Mouse (Mus musculus) forelimb bud, embryonic 11.5 days (tissue): ENCODE data around the gene Ric1.
"Not testable (repeated sequence)": the region's sequence is repeated elsewhere in the genome, so short reads cannot be mapped to it uniquely, and the experiment has no call there.

ENCODE experiments used
- DNase-seq: peaks from one replicate; pipeline ENCODE4 v3.0.0-alpha.2; 2012; ENCODE audit warnings: low read depth, low spot score

Gene Ric1

DNA sequence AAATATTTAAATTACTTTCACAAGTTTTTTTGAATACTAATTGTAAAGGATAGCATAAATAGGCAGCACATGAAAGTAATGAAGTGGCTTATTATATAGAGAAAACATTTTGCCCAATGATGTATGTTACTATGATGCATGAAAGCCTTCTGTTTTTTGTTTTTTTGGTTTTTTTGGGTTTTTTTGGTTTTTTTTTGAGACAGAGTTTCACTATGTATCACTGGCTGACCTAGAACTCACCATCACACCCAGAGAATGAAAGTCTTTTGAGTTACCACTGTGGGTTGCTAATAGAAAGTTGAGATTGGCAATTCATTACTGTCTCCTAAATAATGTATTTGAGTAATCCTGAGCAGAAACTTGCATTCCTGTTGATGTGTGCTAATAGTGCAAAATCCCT, 4.8 kb downstream of the Ric1 start:
- DNase-seq: no peak

DNA sequence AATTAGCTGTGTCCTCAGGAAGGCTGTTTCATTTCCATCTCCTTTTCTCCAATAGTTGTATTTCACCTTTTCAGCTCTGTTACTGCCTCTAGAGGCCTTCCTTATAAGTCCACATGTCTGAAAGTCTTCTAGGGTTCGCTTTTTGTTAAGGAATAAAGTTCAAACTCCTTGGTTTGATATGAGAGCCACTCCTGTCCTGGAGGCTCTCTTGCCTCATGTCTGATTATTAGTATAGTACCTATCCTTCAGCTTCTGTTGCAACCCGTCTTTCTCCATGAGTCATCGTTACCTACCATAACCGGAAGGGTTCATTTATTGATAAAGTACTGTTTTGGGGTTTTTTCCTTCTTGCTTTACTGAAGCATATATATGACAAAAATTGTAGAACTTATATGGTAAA, 5.2 kb downstream of the Ric1 start:
- no peak for DNase-seq

DNA sequence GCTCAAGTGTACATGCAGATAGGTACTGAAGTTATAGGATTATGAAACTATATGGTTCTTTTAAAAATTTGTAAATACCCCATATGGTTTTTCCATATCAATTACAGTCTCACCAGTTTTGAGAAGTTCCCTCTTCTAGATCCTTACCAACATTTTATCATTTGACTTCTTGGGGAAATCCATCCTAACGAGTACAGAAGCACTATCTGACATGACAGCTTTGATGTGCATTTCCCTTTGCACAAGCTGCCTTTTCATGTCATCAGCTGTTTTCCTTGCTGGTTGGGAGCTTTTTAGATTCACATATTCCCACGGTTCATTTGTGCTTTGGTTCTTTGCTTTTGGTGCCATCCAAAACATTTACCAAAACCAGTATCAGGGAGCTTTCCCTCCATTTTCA, 6.5 kb downstream of the Ric1 start:
- no peak for DNase-seq

DNA sequence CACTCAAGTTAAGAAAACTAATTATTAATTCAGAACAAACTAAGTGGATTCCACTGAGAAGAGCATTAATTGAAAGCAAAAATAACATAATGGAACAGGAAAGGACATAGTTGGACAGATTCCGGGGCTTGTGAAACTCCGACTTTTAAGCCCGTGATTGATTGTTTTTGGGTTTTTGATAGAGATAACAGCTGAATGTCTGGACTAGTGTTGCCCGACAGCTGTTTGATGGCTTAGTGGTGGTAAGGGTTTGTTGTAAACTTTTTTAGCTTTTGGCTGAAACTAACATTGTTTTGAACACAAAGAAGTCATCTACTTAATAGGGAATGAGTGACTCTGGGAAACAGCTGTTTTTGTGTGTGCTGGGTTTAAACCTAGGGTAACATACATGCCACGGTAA, 11.9 kb downstream of the Ric1 start:
- no peak for DNase-seq

DNA sequence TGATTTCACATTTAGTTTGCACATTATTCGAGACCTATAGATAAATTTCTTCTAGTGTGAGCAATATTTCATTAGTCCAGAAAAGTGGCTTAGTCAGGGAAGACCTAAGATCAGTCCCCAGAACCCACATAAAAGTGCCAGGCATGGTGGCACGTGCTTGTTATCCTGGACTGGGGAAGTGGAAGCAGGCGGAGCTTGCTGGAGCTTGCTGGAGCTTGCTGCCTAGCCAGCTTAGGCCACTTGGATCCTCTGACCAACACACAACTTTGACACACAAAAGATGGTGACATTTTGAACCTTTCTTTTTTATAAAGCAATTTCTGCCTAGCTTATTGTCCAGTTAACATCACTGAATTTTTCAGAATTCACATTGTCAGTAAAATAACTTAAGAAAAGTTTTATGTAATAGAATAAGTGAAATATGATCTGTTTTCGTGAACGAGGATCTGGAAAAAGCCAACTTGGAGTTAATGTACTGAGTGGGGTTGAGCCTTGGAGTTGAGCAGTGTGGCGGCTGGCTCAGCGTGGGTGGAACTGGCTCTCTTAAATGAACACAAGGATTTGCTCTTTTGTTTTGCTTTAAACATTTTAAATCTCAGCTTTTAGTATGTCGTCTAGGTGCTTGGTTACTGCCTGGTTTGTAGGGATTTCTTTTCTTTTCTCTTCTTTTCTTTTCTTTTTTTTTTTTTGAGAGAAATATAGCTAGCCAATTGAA, 20.3 kb downstream of the Ric1 start:
- no peak for DNase-seq

DNA sequence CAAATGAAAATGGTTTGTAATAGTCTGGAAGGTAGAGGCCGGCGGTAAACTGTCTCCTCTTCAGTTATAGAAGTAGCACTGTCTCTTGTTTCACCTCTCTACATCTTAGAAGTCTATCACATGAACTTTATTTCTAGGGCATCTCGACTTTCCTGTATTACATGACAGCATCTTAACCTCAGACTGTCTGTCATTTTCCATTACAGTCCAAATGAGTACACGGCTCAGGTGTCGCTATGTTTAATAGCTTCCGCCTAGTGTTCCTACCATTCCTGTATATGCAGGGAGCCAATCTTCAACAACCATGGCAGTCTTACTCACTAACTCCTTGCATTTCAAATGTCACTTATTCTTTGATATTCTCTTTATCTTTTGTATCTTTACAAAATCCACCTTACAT, 21.9 kb downstream of the Ric1 start:
- no peak for DNase-seq

DNA sequence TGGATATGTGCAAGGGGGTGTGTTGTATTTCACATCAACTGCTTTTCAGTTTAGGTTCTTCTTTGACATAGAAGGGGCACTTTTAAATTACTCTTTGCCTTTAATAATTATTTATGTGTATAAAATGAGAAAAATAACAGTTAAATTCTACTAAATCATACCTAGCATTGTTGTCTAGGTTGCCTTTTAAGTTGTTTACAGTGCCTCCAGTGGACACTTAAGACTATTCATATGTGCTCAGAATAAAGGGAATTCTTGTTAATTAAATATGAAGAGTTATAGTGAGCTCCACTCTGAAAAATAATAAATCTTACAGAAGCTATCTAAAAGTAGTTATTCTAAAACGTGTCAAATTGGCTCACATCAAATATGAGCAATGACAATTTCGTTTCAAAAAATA, 28.5 kb downstream of the Ric1 start:
- no peak for DNase-seq

DNA sequence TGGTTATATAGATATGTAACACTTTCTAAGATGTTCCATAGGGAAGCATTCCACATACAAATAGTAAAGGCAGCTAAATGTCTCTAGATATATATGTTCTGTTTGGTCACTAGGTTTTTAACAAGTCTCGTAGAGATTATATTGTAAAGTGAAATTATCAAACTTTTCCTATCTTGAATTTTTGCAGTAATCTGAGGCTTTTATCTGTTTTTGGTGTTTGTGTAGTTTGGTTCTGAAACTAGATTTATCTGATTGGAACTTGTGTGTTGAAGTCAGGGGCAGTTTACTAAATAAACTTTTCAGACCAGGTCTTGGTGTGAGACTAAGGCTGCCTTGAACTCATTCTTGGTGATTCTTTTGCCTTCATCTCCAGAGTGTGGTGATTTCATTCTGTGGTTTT, 29.0 kb downstream of the Ric1 start:
- DNase-seq: no peak

DNA sequence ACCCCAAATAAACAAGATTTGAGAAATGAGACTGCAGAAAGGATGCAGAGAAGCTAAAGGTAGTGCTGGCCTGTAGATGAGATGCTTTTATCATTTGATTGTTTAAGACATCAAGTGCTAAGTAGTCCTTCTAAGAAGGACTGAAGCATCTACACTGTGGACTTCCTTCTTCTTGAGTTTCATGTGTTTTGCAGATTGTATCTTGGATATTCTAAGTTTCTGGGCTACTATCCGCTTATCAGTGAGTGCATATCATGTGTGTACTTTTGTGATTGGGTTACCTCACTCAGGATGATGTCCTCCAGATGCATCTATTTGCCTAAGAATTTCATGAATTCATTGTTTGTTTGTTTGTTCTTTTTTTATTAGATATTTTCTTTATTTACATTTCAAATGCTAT, 29.9 kb downstream of the Ric1 start:
- DNase-seq: not testable (repeated sequence)

DNA sequence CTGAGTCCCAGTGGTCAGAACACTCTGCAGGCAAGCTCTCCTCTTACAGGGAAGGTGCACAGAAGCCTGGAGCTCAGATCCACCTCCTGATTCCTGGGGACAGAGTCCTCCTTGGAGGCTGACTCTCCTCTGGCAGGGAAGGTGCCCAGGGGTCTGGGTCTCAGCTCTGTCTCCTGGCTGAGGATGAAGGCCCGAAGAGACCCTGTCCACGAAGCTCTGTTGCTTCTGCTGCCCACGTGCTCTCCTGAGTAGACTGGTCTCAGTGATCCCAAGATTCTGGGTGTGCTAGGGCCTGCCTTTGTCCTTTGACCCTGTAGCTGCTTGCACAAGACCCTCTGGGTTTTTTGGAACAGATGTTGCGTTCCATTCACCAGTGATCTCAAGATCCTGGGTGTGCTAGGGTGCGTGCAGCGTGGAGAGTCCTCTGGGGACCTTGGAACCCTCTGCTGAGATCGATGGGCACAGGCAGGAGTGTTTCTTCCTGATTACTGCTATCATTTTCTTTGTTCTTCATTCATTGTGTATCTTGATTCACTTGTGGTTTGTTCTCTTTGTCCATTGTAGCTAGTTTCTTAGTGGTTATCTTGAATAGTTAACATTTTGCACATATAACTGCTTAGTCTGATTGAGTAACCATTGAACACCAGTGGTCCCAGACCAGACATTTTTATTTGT, 35.2 kb downstream of the Ric1 start:
- not testable (repeated sequence) for DNase-seq

DNA sequence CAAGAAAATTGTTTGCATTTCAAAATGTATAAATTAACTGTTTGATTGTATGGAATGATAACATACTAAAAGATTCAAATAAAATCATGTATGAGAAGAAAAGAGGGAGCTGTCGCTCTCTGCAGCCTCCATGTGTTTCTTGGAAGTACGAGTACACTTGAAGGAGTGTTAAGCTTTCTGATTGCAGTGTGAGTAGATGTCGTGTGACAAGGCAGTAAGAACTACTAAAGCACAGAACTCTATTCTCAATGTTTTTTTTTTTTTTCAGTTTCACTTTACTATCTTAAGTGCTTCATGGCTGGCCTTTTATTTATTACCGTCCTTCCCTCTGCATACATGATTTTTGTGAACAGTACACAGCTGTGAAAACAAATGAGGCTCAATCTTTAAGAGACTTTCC, 40.1 kb downstream of the Ric1 start:
- no peak for DNase-seq

DNA sequence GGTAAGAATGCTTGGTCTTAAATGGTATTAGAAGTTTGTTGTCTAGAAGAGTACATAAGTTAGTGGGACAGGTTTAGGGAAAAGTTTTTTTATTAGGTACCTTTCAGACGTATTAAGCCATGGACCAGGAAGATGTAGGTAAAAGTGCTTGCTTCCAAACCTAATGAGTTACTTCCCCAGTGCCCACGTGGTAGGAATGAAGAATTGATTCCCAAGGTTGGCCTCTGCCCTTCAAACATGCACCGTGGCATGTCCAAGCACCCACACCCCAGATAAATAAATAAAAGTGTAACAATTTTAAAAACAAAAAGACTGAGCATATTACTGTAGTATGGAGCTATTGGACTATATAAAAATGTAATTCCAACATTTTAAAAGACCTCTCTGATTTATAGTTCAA, 40.5 kb downstream of the Ric1 start:
- DNase-seq: no peak

DNA sequence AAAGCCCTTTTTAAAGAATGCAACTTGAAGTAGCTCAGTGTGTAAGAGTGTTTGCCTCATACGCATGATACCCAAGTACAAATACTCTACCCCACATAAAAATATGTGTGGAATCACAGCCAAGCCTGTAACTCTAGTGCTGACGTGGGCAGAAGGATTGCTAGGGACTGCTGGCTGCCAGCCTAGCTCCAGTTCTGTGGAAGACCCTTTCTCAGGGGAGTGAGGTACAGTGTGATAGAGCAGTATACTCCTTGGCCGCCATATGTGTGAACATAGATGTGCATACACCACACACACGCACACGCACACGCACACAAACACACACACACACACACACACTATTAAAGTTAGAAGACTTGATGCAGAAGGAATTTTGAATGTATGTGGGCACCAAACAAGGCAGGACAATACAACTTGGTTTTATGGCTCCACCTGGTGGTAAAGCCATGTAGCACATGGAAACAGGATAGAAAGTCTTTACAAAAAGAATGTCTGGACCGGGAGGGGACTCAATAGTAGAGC, 41.2 kb downstream of the Ric1 start:
- peak; percentile 64 for DNase-seq

DNA sequence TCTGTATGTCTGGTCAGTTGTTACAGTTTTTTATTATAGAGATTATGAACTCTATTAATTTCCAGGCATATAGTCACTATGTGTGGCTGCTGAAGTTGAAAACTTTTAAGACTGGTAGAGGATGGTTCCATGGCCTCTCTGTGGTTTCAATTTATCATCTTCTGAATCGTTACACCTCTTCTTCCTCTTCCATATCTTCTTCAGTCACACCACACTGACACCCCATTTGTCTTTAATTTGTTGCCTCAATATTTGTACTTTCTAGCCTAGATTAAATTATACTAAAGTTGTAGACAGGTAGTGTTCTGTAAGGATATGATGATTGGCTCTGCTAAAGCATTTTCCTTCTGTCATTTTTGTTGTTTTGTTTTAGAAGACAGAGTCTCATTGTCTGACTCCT, 44.4 kb downstream of the Ric1 start:
- no peak for DNase-seq

DNA sequence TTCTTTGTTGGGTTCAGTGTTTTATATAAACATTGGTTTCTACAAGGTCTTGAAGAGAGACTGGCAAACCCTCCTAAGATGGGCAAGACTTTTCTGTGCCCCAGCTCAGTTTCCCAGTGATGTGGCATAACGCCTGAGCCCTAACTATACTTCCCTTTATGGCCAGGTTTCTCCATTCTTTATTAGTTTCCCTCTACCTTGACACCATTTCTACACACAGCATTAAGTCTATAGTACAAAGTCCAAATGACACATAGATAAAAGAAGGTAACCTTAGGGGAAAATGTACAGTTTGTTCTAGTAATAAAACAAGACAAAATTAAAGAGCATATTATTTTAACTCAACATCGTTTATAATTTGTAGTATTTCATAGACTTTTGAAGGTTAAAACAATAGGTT, 60.4 kb downstream of the Ric1 start:
- DNase-seq: no peak

DNA sequence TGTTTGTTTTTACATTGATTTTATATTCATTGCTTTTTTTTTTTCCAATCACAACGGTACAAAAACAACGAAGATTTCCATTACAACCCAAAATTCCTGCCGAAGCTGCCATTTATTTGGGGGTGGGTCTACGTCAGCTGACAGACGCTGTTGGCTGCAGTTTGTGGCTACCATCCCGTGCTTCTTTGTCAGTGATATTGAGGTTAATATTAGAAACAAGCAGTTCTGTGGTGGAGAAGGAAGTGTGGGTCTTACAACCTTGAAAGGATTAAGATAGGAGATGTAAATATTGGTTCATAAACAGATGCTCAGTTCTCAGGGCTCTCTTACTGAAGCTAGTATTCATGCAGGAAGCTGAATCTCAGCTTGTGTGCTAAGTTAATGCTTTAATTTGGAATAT, 61.7 kb downstream of the Ric1 start:
- DNase-seq: no peak

DNA sequence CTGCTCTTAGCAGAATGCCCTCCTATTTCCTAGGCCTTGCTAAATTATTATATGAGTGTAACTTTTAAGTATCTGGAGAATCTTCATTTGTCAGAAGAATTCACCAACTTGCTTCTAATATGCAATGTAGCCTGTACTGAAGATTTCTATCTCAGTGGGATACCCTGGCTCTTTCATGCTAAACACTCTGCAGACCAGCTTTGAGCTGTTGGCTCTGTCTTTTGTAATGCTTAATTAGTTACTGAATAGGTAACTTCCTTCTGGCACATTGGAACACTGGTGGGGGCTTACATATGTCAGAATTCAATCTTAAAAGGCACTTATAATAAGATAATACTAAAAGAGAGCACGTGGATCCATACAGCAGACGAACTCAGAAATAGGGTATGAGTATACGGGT, 71.7 kb downstream of the Ric1 start:
- DNase-seq: not testable (repeated sequence)

DNA sequence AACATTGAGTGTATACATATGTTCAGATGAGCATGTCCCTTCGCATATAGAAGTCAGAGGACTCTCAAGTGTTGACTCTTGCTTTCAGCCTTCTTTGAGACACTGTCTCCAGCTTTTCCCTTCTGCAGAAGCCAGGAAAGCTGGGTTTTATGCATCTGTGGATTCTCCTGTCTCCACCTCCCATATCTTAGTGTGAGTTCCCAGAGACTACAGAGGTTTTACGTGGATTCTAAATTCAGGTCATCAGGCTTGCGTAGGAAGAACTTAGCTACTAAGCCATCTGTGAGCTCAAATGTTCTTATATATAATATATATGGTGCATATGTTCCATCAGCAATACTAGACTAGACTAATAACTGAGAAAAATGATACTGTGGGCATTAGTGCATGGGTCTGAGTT, 74.2 kb downstream of the Ric1 start:
- no peak for DNase-seq

DNA sequence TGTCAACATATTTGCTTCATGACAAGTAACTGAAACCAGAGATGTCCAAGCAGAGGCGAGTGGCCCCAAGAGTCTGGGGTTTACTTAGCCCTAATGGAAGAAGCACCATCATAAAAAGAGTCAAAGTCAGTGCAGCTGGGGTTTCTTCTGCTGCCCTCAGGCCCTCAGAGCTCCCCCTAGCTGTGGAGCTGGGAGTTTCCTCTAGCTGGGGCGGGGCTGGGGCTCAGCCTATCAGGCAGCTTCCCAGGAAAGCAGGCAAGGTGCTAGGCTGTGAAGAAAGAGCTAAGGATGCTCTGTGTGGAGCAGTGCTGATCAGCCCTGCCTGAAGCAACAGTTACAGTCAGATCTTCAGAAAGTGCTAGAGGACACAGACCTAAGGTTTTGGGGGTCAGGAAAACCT, 74.9 kb downstream of the Ric1 start:
- no peak for DNase-seq

DNA sequence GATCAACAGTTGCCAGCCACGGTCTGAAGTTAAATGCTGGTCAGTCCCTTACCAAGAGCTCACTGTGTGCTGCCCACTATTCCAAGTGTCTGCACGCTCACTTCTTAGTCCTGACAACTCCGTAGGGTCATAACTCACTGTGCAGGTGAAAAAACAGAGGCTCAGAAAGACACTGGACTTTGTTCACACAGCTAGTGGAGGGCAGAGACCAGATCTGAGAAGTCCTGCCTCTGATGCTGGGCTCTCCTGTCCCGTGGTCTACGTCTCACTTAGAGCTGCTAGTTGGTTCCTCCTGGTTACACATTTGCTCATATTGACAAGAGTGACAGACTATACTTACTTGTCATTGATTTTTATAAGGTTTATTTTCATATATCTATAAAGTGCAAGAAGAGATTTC, 76.9 kb downstream of the Ric1 start:
- no peak for DNase-seq

DNA sequence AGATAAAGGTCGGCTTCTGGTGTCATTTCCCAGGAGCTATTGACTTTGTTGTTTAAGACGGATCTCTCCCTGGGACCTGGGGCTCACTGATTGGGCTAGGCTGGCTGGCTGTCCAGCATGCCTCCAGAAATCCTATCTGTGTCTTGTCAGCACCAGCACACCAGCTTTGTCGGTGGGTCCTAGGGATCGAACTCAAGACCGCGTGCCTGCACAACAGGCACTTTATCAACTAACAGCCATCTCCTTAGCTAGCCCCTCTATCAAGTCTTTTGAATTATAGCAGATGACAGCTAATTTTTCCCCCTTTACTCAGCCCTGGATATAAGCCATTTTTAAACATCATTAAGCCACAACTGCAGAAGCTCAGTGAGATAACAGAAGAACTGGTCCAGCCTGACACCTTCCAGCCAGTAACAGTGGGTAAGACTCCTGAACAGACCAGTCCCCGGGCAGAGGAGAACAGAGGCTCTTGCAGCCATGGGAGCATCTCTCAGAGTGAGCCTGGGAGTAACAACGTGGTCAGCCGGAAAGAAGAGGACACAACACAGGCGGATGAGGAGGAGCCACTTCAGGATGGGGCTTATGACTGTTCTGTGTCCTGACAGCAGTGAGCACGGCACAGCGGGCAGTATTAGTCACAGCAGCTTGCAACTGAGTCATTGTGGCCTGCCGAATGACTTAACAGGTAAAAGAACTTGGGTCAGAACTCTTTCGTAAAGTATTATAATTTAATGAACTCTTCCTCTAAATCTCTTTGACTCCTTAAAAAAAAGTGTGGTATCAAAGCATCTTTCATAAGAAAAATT, 81.7 kb downstream of the Ric1 start:
- no peak for DNase-seq

DNA sequence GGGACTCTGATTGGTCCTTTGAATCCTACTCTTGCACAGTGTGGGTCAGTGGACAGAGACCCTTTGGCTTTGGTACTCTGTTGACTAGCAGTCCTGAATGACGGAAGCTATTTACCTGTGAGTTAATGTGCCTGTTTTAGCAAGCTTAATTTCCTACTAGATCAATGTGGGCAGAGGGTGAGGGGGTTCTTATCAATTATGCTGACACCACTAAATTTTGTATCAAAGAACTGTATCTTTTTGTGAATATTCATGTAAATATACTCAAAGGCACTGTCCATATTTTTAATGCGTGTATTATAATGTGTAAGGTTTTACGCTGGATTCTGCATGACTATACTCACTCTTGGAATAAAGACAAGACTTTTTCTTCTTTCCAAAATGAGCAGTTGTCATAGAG, 82.6 kb downstream of the Ric1 start:
- DNase-seq: no peak

DNA sequence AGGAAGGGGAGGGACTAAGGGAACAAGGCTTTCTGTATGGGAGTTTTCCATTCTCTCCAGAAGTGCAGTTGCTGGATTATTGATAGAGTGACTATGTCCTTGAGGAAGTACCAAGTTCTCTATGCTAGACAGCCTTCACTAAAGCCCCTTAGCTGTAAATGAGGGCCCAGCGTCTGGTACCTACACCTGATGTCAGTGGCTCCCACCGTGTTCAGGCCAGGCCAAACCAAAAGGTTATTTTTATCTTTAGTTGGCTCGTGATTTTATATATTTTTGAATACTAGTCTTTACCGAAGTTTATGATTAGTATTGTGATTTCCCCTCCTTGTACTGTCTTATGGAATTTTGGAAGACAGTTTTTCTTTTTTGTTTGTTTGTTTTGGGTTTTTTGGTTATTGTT, 85.4 kb downstream of the Ric1 start:
- no peak for DNase-seq
